Mouse (Mus musculus): ENCODE measurements around the gene Drap1. TPM values are rescaled to one million over a fixed set of nuclear protein-coding genes. Genes with fewer than 3 reads are reported as not detected.

Gene Drap1
- polyA plus RNA-seq, 1 experiment from 2014 or later, result 242 TPM

DNA sequence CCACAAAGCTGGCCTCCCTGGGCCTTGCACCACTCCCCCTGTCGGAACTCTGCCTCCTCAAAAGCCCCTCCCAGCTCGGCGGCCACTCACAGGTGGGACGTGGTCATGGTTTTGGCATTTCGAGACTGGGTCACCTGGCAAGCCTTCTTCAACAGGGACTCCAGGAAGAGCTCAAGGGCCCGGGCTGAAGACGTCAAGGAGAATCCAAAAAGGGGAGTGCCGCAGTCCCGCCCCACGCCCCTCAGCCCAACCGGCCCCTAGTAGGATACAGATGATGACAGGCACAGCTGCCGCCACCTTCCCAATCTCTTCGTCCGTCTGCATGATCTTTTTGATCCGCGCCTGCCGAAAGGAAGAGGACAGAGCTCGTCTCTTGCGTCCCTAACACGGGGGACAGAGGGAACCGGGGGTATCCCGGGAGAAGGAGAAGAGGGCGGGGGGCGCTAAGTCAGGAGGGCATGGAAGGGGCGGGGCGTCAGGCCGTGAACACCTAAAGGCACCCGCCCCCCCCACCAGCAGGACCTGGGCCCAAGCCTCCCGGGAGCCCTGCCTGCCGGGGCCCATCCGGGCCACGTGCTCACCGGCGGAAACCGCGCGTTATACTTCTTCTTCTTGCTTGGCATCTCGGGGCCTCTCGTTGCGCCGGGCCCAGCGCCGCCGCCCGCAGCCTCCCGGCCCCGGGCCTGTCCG lies 542 bp downstream of the Drap1 start:
- under 1% methylated on average over 48 of the region's 48 CpGs for WGBS
- Histone ChIP-seq H3K9me3 (no peaks in the 10 kb centered on the region), H3K27me3 (replicated peaks; ENCODE audit: low read depth, poor library complexity, severe bottlenecking) (no peaks in the 10 kb centered on the region), H3K27ac (replicated peaks) (peak overlapping the region; percentile 97), H3K4me1 (peaks cover 38% of the 10 kb centered on the region), H3K4me3 (peak overlapping the region; percentile 89), H3K36me3 (replicated peaks) (peaks cover 74% of the 10 kb centered on the region)
- no peak for DNase-seq (ENCODE audit: low spot score)

DNA sequence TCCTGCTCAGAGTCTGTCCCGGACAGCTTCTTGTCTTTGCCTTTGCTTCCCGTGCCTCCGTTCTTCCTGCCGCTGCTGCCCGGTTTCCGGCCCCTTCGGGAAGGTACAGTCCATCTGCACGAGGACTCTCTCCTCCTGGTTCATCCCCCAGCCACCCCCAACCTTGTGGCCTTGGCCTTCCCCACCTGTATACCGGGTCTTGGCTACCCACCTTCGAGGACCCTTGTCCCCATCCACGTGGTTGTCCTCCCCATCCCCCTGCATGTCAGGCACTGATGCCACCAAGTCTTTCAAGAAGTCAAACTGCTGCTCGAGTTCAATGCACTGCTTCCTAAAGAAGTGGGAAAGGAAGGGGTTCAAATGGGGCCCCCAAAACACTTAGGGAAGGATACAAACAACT lies 1.2 kb downstream of the Drap1 start:
- H3K27ac ChIP-seq (replicated peaks), result peak overlapping the region; percentile 97
- peak overlapping the region; percentile 89 for H3K4me3 ChIP-seq
- no peaks in the 10 kb centered on the region for H3K9me3 ChIP-seq
- 66% methylated on average over 12 of the region's 12 CpGs for WGBS
- DNase-seq (ENCODE audit: low spot score), result no peak
- H3K4me1 ChIP-seq, result peaks cover 38% of the 10 kb centered on the region
- H3K27me3 ChIP-seq (replicated peaks; ENCODE audit: low read depth, poor library complexity, severe bottlenecking), result no peaks in the 10 kb centered on the region
- H3K36me3 ChIP-seq (replicated peaks), result peaks cover 68% of the 10 kb centered on the region

DNA sequence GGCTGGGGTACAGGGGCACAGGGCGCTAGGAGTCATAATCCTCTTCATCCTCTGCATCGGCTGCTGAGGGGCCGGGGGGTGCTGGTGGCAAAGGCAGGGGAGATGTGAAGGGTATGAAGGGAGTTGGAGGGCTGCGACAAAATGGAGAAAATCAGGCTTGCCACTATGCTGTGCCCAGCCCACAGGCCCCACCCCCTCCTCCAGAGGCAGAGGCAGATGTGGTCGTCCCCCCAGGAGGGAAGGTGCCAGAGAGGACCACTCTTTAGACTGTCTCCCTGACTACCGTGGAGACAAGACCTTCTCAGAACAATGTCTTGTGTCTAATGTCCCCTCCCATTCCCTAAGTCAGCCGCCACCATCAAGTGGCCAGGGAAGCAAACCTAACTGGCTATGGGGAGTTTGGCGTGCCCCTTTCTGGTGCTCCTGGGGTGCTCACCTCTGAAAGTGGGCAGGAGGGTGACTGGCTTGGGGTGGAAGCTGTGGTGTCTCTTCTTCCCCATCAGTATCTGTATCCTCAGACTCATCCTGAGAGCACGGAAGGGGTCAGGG lies 1.8 kb downstream of the Drap1 start:
- no peaks in the 10 kb centered on the region for H3K27me3 ChIP-seq (replicated peaks; ENCODE audit: low read depth, poor library complexity, severe bottlenecking)
- peaks cover 68% of the 10 kb centered on the region for H3K36me3 ChIP-seq (replicated peaks)
- peak overlapping the region; percentile 89 for H3K4me3 ChIP-seq
- H3K9me3 ChIP-seq, result no peaks in the 10 kb centered on the region
- no peak for DNase-seq (ENCODE audit: low spot score)
- WGBS, result 83% methylated on average over 9 of the region's 9 CpGs
- H3K27ac ChIP-seq (replicated peaks), result 0 out of 2 replicates have a peak overlapping the region, but pooled peaks have one; percentile 97
- peaks cover 36% of the 10 kb centered on the region for H3K4me1 ChIP-seq

DNA sequence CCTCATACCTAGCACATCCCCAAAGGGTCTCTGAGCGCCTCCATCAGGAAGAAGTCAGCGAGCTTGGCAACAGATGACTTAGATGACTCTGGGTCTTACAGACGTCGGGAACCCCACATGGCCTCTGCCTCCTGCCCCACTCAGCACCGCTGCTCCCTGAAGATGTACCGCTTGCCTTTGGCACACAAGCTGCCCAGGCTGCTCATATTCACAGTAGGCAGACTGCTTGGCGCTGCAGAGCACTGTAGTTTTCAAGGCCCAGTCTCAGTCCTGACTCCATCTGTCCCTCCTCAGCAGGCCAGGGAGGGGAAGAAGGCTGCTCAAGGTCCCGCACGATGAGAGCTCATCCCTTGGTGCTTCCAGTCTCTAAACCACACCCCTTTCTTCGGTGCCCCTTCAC lies 2.5 kb downstream of the Drap1 start:
- no peak overlapping the region for H3K27ac ChIP-seq (replicated peaks)
- DNase-seq (ENCODE audit: low spot score), result no peak
- peaks cover 70% of the 10 kb centered on the region for H3K36me3 ChIP-seq (replicated peaks)
- peaks cover 34% of the 10 kb centered on the region for H3K4me1 ChIP-seq
- no peaks in the 10 kb centered on the region for H3K27me3 ChIP-seq (replicated peaks; ENCODE audit: low read depth, poor library complexity, severe bottlenecking)
- no peaks in the 10 kb centered on the region for H3K9me3 ChIP-seq
- peak overlapping the region; percentile 6; the same call in 1 of the 2 replicates for H3K4me3 ChIP-seq
- WGBS, result 88% methylated on average over 10 of the region's 10 CpGs

DNA sequence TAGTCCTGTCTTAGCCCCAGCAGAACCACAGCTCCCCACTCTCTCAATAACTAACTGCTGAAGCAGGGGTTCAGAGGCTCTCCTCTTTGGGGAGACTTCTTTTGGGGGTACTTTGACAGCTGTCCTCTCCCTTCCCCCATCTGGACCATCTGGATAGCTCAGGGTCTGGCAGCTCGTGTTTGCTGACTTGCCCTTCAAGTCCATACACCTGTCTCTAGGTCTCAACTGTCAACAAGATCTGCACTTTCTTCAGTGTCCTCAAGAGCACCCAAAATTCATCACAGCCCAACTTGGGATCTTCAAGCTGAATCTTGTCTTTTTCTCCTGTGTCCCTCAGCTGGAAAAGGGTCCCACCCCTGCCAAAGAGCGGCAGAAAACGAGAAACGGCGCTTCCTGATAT lies 3.0 kb downstream of the Drap1 start:
- 87% methylated on average over 5 of the region's 5 CpGs for WGBS
- no peaks in the 10 kb centered on the region for H3K27me3 ChIP-seq (replicated peaks; ENCODE audit: low read depth, poor library complexity, severe bottlenecking)
- no peaks in the 10 kb centered on the region for H3K9me3 ChIP-seq
- peaks cover 65% of the 10 kb centered on the region for H3K36me3 ChIP-seq (replicated peaks)
- DNase-seq (ENCODE audit: low spot score), result no peak
- no peak overlapping the region for H3K27ac ChIP-seq (replicated peaks)
- peak overlapping the region; percentile 6; the same call in 1 of the 2 replicates for H3K4me3 ChIP-seq
- H3K4me1 ChIP-seq, result peaks cover 31% of the 10 kb centered on the region

DNA sequence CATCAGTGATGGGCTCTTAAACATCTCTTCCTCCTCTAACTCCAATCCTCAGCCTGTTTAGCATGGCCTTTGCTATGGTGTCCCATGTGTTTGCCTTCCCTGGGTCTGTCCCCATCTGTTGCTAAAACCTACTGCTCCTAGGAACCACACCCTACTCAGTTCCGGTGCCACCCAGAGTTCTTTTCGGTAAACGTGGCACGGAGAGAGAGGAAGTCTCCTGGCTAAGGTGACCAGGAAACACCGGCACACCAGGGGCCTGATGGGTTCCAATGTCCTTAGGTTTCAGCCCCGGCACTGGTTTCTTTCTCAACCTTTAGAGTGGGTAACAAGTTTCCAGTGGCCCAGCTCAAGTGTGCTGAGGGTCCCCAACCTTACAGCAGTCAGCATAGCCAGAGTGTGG lies 4.2 kb downstream of the Drap1 start:
- Histone ChIP-seq H3K4me3 (no peak overlapping the region), H3K27me3 (replicated peaks; ENCODE audit: low read depth, poor library complexity, severe bottlenecking) (no peaks in the 10 kb centered on the region), H3K4me1 (peaks cover 19% of the 10 kb centered on the region), H3K27ac (replicated peaks) (no peak overlapping the region), H3K9me3 (no peaks in the 10 kb centered on the region), H3K36me3 (replicated peaks) (peaks cover 59% of the 10 kb centered on the region)
- no peak for DNase-seq (ENCODE audit: low spot score)
- WGBS, result 92% methylated on average over 6 of the region's 6 CpGs

DNA sequence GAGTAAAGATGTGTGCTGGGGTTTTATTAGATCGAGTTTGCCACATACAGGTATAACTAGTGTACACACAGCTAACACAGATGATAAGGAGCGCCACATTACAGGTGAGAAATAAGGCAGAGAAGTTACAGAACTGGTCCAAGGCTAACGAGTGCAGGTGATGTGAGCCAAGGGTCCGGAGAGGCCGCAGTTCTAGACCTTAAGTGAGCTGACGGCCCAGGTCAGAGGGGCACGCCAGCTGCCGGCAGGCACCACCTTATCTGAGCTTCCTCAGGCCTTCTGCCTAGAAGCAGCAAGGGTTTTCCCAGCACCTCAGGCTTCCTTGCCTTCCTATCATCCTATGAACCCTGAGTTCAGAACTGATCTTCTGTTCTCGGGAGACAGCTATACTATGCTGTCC lies 5.1 kb downstream of the Drap1 start:
- Histone ChIP-seq H3K4me1 (peaks cover 19% of the 10 kb centered on the region), H3K27me3 (replicated peaks; ENCODE audit: low read depth, poor library complexity, severe bottlenecking) (no peaks in the 10 kb centered on the region), H3K9me3 (no peaks in the 10 kb centered on the region), H3K27ac (replicated peaks) (no peak overlapping the region), H3K4me3 (no peak overlapping the region), H3K36me3 (replicated peaks) (peaks cover 59% of the 10 kb centered on the region)
- no peak for DNase-seq (ENCODE audit: low spot score)
- 88% methylated on average over 9 of the region's 9 CpGs for WGBS

DNA sequence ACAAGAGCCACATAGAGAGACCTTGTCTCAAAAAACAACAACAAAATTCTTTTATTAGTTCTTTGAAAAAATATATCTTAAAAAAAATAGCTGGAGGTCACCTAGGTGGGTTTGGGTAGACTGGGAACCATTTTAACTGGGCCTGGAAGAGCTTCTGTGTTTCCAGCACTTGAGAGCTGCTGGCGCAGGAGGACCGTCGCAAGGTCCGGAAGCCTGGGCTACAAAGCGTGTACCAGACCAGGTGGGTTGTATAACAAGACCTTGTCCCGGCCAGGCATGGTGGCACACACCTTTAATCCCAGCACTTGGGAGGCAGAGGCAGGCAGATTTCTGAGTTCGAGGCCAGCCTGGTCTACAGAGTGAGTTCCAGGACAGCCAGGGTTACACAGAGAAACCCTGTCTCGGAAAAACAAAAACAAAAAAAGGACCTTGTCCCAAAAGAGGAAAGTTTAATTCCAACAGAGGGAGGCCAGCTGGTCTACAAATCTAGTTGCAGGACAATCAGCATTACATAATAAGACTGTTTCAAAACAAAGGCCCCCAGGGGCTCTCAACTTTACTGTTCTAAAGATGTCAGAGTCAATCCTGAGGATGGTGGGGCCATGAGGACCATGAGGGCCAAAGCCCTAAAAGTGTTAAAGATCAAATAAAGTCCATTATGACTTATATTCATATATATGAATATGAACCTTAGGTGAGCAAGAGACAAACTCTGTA lies 5.9 kb downstream of the Drap1 start:
- no peaks in the 10 kb centered on the region for H3K27me3 ChIP-seq (replicated peaks; ENCODE audit: low read depth, poor library complexity, severe bottlenecking)
- H3K4me1 ChIP-seq, result peaks cover 17% of the 10 kb centered on the region
- DNase-seq (ENCODE audit: low spot score), result no peak
- no peak overlapping the region for H3K4me3 ChIP-seq
- peaks cover 59% of the 10 kb centered on the region for H3K36me3 ChIP-seq (replicated peaks)
- H3K27ac ChIP-seq (replicated peaks), result no peak overlapping the region
- 95% methylated on average over 8 of the region's 8 CpGs for WGBS
- no peaks in the 10 kb centered on the region for H3K9me3 ChIP-seq

DNA sequence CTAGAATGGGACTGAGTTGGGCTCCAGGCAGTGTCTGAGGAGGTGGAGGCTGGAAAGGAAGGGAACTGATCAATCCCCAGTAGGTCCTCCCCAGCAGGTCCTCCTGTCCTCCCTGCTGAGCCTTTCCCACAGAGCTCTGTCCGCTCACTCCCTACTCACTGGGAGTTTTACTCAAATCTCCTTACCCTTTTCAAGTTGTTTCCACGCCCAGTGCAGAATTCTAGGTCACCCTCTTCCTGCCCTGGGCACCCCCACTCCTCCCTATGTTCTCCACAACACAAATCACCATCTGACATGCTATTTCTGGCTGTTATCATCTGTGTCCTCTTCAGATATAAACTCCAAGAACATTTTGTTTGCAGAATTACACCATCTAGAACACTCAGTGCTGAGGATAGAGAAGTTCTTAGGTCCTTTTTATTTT lies 10.2 kb downstream of the Drap1 start:
- Histone ChIP-seq H3K27ac (replicated peaks) (no peak overlapping the region), H3K4me3 (no peak overlapping the region)
- 66% methylated on average over 2 of the region's 2 CpGs for WGBS

DNA sequence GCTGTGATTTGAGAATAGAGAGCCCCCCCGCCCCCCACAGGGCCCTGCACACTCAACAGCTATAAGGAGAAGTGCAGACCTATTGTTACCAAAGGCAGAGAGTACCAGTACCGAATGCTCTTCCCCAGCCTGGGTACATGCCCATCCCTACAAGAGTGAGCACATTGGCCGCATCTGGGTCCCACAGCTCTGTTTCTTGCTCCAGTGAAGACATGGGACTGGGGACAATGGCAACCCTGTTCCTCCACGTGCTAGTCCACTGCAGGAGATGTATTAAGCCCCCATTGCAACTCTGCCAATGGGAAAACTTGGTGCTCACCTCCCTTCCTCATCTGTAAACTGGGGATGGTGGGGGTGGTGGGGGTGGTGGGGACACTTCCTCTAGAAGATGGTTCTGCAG lies 10.9 kb downstream of the Drap1 start:
- no peak overlapping the region for H3K27ac ChIP-seq (replicated peaks)
- no peak for DNase-seq (ENCODE audit: low spot score)
- peaks cover 9% of the 10 kb centered on the region for H3K4me1 ChIP-seq
- H3K9me3 ChIP-seq, result no peaks in the 10 kb centered on the region
- H3K36me3 ChIP-seq (replicated peaks), result peaks cover 19% of the 10 kb centered on the region
- no peaks in the 10 kb centered on the region for H3K27me3 ChIP-seq (replicated peaks; ENCODE audit: low read depth, poor library complexity, severe bottlenecking)
- WGBS, result 79% methylated on average over 4 of the region's 4 CpGs
- no peak overlapping the region for H3K4me3 ChIP-seq

More for the DNA sequence above, 10.2 kb downstream of the Drap1 start:
- Histone ChIP-seq H3K36me3 (replicated peaks) (peaks cover 18% of the 10 kb centered on the region), H3K27me3 (replicated peaks; ENCODE audit: low read depth, poor library complexity, severe bottlenecking) (no peaks in the 10 kb centered on the region), H3K4me1 (peaks cover 5% of the 10 kb centered on the region; the same call in 1 of the 2 replicates), H3K9me3 (no peaks in the 10 kb centered on the region)
- DNase-seq (ENCODE audit: low spot score), result no peak

DNA sequence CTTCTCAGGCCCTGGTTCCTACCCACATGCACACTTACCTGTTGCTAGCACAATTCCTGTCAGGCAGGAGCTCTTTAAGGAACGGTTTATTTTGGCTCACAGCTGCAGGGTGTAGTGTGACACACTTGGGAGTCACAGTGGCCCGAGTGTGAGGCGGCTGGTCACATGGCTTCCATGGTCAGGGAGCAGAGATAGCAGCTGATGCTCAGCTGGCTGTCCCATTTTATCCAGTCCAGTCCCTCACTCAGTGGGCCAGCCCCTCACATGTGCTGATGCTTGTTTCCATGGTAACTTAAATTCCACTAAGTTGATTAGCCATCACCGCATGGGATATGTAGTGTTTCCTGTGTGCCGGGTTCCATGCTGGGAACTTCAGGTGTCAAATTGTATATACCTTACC lies 12.8 kb downstream of the Drap1 start:
- H3K4me1 ChIP-seq, result peaks cover 22% of the 10 kb centered on the region
- H3K9me3 ChIP-seq, result no peaks in the 10 kb centered on the region
- 70% methylated on average over 5 of the region's 5 CpGs for WGBS
- no peak overlapping the region for H3K27ac ChIP-seq (replicated peaks)
- no peaks in the 10 kb centered on the region for H3K27me3 ChIP-seq (replicated peaks; ENCODE audit: low read depth, poor library complexity, severe bottlenecking)
- no peak for DNase-seq (ENCODE audit: low spot score)
- H3K4me3 ChIP-seq, result 0 out of 2 replicates have a peak overlapping the region, but pooled peaks have one; percentile 11
- peaks cover 8% of the 10 kb centered on the region for H3K36me3 ChIP-seq (replicated peaks)

DNA sequence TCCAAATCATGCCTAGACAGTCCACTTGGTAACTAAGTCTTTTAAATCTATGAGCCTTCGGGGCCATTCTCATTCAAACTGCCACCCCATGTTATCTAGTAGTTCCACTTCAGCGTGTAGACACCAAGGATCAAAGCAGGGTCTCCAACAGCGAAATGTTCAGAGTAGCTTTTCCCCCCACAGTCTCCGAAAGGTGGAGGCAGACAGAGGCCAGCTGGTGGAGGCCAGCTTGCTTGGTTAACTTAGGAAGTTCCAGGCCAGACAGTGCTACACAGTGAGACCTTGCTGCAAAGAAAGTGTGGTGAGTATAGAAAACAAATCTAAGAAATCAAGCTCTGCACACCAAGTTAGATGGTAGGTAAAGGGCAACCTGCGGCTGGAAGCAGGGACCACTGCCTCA lies 14.1 kb downstream of the Drap1 start:
- 86% methylated on average over 5 of the region's 5 CpGs for WGBS
- Histone ChIP-seq H3K4me1 (peaks cover 26% of the 10 kb centered on the region), H3K4me3 (no peak overlapping the region), H3K27me3 (replicated peaks; ENCODE audit: low read depth, poor library complexity, severe bottlenecking) (no peaks in the 10 kb centered on the region), H3K36me3 (replicated peaks) (peaks cover 5% of the 10 kb centered on the region), H3K9me3 (no peaks in the 10 kb centered on the region), H3K27ac (replicated peaks) (no peak overlapping the region)
- DNase-seq (ENCODE audit: low spot score), result no peak

DNA sequence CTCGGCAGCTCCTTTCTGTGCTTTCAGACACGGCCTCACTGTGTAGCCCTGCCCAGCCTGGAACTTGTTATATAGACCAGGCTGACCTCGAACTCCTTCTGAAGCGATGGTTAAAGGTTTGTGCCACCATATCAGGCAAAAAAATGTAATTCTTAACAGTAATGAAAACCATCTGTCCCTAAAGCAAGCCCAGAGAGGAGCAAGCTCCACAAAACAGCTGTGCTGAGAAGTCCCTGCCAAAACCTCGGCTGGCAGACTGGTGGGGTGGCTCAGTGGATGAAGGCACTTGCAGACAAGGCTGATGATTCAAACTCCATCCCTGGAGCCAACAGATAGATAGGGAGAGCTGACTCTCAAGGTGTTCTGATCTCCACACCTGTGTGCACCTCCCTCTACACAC lies 15.7 kb downstream of the Drap1 start:
- 70% methylated on average over 5 of the region's 5 CpGs for WGBS
- no peak for DNase-seq (ENCODE audit: low spot score)
- H3K4me1 ChIP-seq, result peaks cover 27% of the 10 kb centered on the region
- H3K4me3 ChIP-seq, result no peak overlapping the region
- H3K27ac ChIP-seq (replicated peaks), result no peak overlapping the region
- H3K36me3 ChIP-seq (replicated peaks), result peaks cover 5% of the 10 kb centered on the region
- H3K27me3 ChIP-seq (replicated peaks; ENCODE audit: low read depth, poor library complexity, severe bottlenecking), result no peaks in the 10 kb centered on the region
- H3K9me3 ChIP-seq, result no peaks in the 10 kb centered on the region
